Mouse (Mus musculus) MEL (cell line): ENCODE data around the gene D630003M21Rik.
A peak's percentile ranks its signal among the peaks of the same experiment; 100 is the strongest.

ENCODE experiments used
- CTCF ChIP-seq, 3 experiments: IDR thresholded peaks in 2 of 3; conservative IDR thresholded peaks in 1 of 3; 2 replicates each; pipeline ENCODE4 v1.5.1; 2011 to 2012; ENCODE audit warnings: low read length in 3 of 3, low read depth in 2 of 3, mild to moderate bottlenecking in 2 of 3, improper control_type of control experiment in 1 of 3, inconsistent platforms in 1 of 3, mixed read lengths in 1 of 3, moderate library complexity in 1 of 3; ENCODE audit not compliant: control insufficient read depth in 1 of 3, insufficient read depth in 1 of 3, poor library complexity in 1 of 3, severe bottlenecking in 1 of 3
- E2F4 ChIP-seq: IDR thresholded peaks from 2 replicates; pipeline ENCODE4 v1.6.1; 2011; ENCODE audit warnings: low read depth, low read length, improper control_type of control experiment, borderline replicate concordance
- MYC ChIP-seq: IDR thresholded peaks from 2 replicates; pipeline ENCODE4 v1.6.1; 2011; ENCODE audit warnings: low read depth, mild to moderate bottlenecking, low read length, improper control_type of control experiment, moderate library complexity

DNA sequence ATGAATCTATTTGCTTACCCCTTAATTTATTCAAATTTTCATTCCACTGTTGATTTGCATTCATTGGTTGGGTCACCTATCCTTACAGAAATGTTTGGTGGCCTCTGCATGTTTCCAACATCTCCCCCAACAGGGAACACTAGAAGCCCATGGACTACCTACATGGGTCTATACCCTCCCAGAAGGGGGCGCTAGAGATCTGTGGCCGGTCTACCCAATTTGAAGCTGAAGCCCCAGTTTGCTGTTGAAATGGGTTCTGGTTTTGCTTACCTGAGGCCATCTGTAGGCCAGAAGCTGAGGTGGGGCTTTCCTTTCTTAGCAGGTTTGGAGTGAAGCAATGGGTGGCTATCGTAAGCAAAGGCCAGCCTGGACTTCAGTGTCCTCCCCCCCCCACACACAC, 46.3 kb upstream of the D630003M21Rik start:
- no peak for TF ChIP-seq E2F4
- no peak for TF ChIP-seq MYC
- TF ChIP-seq CTCF (IDR thresholded peaks at IDR 0.05 in 2 of 3, conservative IDR thresholded peaks at IDR 0.05 in 1 of 3; ENCODE audit: control insufficient read depth in 1 of 3, insufficient read depth in 1 of 3, low read depth in 2 of 3, low read length in 3 of 3, poor library complexity in 1 of 3, severe bottlenecking in 1 of 3), result peak in 2 of 3 experiments; percentile 21 to 26; a peak in 2 of 6 replicates
